Mouse (Mus musculus) midbrain, postnatal 0 days (tissue): ENCODE measurements around the gene Tmem40. TPM values are rescaled to one million over a fixed set of nuclear protein-coding genes. Genes with fewer than 3 reads are reported as not detected.

Experiments used
- ATAC-seq: fragments of 200-750 bp; cut with Nextera tagmentation; 2 replicates; pipeline ENCODE4 v1.8.0; 2017; ENCODE audit warnings: moderate number of reproducible peaks, mild to moderate bottlenecking, moderate TSS enrichment, moderate library complexity; ENCODE audit not compliant: low FRiP score
- DNase-seq: peaks from one replicate; pipeline ENCODE4 v3.0.0-alpha.2; 2015; ENCODE audit warnings: low spot score
- H3K27ac ChIP-seq: fragments of 300-500 bp; sonication (generic); 2 replicates; pipeline ENCODE4 v1.5.1; 2014; ENCODE audit warnings: low read depth, mild to moderate bottlenecking, low read length, mixed read lengths
- H3K27me3 ChIP-seq: fragments of 300-500 bp; sonication (generic); 2 replicates; pipeline ENCODE4 v1.6.1; 2014; ENCODE audit warnings: low read length, control low read depth, mixed read lengths; ENCODE audit not compliant: insufficient read depth
- H3K36me3 ChIP-seq: fragments of 300-500 bp; sonication (generic); 2 replicates; pipeline ENCODE4 v1.6.1; 2014; ENCODE audit warnings: low read length, control low read depth, mixed read lengths; ENCODE audit not compliant: insufficient read depth
- H3K4me1 ChIP-seq: fragments of 300-500 bp; sonication (generic); 2 replicates; pipeline ENCODE4 v1.6.1; 2014; ENCODE audit warnings: mild to moderate bottlenecking, control low read depth, antibody characterized with exemption, low read length, mixed read lengths; ENCODE audit not compliant: insufficient read depth
- H3K4me2 ChIP-seq: fragments of 300-500 bp; sonication (generic); 2 replicates; pipeline ENCODE4 v1.6.1; 2014; ENCODE audit warnings: low read depth, mild to moderate bottlenecking, low read length, mixed read lengths; ENCODE audit not compliant: poor library complexity, severe bottlenecking
- H3K4me3 ChIP-seq: fragments of 300-500 bp; sonication (generic); 2 replicates; pipeline ENCODE4 v1.5.1; 2014; ENCODE audit warnings: low read depth, mild to moderate bottlenecking, low read length, moderate library complexity
- H3K9ac ChIP-seq: fragments of 300-500 bp; sonication (generic); replicated peaks from 2 replicates; pipeline ENCODE4 v1.6.1; 2014; ENCODE audit warnings: mild to moderate bottlenecking, low read length, moderate library complexity, mixed read lengths; ENCODE audit not compliant: poor library complexity, severe bottlenecking
- H3K9me3 ChIP-seq: fragments of 300-500 bp; sonication (generic); 2 replicates; pipeline ENCODE4 v1.6.1; 2016; ENCODE audit warnings: low read length, control low read depth
- CTCF ChIP-seq: IDR thresholded peaks from 2 replicates; pipeline ENCODE4 v1.5.1; 2016; ENCODE audit warnings: antibody characterized with exemption, mild to moderate bottlenecking
- WGBS: fragments of 180-500 bp; shearing (Covaris S2); extraction: QIAGEN DNeasy Blood & Tissue Kit; methylation state at CpG from one replicate; pipeline ENCODE4 v1.1.7; 2014; 5-methylcytosine and 5-hydroxymethylcytosine counted together
- polyA plus RNA-seq: library from polyadenylated mRNA; unstranded; fragments of >200 nt; fragmentation: Nextera tagmentation; extraction: Ambion mirVana; gene quantifications from 2 replicates; pipeline ENCODE4 v1.2.1, GENCODE M21; 2015
- total RNA-seq: library from RNA; depleted of rRNA; stranded (reverse); fragments of >200 nt; gene quantifications from 2 replicates; pipeline ENCODE4 v1.2.3, GENCODE M21; 2014

Gene Tmem40
- total and polyA plus RNA-seq, 2 experiments from 2014 or later: 0.99 to 1.5 TPM

DNA sequence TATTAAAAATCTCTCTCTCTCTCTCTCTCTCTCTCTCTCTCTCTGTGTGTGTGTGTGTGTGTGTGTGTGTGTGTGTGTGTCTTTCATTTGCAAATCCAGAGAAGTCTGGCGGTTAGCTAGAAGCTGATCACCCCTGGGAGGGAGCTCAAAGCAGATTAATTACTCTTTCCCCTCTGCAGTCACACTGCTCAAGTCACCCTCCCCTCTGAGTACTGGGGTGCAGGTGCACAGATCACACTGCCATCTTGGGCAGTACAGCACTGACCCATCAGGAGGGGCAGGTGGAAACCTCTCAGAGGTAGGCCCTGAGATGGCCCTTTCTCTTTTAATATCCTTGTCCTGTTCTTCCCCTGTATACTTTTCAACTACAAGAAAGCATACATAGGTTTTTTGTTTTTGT is 15.9 kb downstream of the Tmem40 start:
- Histone ChIP-seq H3K27ac (no peak overlapping the region), H3K36me3 (no peaks in the 10 kb centered on the region), H3K4me2 (no peak overlapping the region), H3K4me1 (no peaks in the 10 kb centered on the region), H3K4me3 (no peak overlapping the region), H3K27me3 (no peaks in the 10 kb centered on the region), H3K9ac (no peak overlapping the region), H3K9me3 (no peaks in the 10 kb centered on the region)
- no peak for DNase-seq
- no peak for ATAC-seq
- WGBS: 25% methylated on average over 1 of the region's 1 CpGs
- no peak for TF ChIP-seq CTCF

DNA sequence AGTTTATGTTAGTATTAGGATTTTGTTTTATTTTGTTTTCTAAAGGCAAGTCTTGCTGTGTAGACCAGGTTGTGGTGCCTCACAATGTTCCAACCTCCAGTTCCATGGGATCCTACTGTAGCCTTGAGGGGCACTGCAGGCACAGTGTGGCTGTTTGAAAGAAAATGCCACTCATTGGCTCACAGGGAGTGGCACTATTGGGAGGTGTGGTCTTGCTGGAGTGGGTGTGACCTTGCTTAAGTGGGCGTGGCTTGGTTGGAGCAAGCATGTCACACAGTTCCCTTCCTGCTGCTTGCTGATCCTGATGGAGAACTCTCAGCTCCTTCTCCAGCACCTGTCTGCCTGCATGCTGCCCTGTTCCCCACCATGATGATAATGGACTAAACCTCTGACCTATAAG is 18.6 kb downstream of the Tmem40 start:
- 12% methylated on average over 1 of the region's 1 CpGs for WGBS
- H3K9ac ChIP-seq: no peak overlapping the region
- no peaks in the 10 kb centered on the region for H3K9me3 ChIP-seq
- H3K36me3 ChIP-seq: no peaks in the 10 kb centered on the region
- no peak overlapping the region for H3K4me2 ChIP-seq
- H3K4me3 ChIP-seq: no peak overlapping the region
- DNase-seq (no peak), ATAC-seq (no peak)
- H3K4me1 ChIP-seq: no peaks in the 10 kb centered on the region
- TF ChIP-seq CTCF: no peak
- no peak overlapping the region for H3K27ac ChIP-seq
- H3K27me3 ChIP-seq: no peaks in the 10 kb centered on the region

DNA sequence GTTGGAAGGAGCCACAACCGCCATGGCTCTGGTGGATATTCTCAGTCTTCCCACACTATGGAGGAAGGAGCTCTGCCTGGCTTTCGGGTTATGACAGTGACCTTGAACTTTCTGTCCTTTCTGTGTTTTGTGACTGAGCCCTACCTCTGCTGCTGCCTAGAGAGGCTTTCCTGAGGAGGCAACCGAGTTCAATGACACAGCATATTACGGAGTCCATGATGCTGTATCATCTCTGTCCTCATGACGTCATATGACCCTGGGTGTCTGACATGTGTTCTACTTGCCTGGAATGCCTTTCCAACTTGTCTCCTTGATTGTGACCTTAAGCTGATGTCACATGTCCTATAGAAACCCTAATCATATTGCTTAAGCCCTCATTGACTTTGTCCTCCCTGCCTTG is 23.2 kb downstream of the Tmem40 start:
- no peak for TF ChIP-seq CTCF
- DNase-seq (no peak), ATAC-seq (no peak)
- no peaks in the 10 kb centered on the region for H3K4me1 ChIP-seq
- H3K9ac ChIP-seq: no peak overlapping the region
- H3K9me3 ChIP-seq: no peaks in the 10 kb centered on the region
- H3K27ac ChIP-seq: no peak overlapping the region
- H3K36me3 ChIP-seq: no peaks in the 10 kb centered on the region
- H3K4me2 ChIP-seq: no peak overlapping the region
- H3K27me3 ChIP-seq: no peaks in the 10 kb centered on the region
- 95% methylated on average over 5 of the region's 5 CpGs for WGBS
- H3K4me3 ChIP-seq: no peak overlapping the region

GRCm38 (mm10) chr6:115734909-115735308 is 27.3 kb downstream of the Tmem40 start:
- H3K9me3 ChIP-seq: no peaks in the 10 kb centered on the region
- DNase-seq (no peak), ATAC-seq (no peak)
- 71% methylated on average over 4 of the region's 4 CpGs for WGBS
- no peak overlapping the region for H3K27ac ChIP-seq
- no peaks in the 10 kb centered on the region for H3K4me1 ChIP-seq
- peak; percentile 62 for TF ChIP-seq CTCF
- no peaks in the 10 kb centered on the region for H3K27me3 ChIP-seq
- H3K4me3 ChIP-seq: no peak overlapping the region
- no peaks in the 10 kb centered on the region for H3K36me3 ChIP-seq
- no peak overlapping the region for H3K9ac ChIP-seq
- no peak overlapping the region for H3K4me2 ChIP-seq

DNA sequence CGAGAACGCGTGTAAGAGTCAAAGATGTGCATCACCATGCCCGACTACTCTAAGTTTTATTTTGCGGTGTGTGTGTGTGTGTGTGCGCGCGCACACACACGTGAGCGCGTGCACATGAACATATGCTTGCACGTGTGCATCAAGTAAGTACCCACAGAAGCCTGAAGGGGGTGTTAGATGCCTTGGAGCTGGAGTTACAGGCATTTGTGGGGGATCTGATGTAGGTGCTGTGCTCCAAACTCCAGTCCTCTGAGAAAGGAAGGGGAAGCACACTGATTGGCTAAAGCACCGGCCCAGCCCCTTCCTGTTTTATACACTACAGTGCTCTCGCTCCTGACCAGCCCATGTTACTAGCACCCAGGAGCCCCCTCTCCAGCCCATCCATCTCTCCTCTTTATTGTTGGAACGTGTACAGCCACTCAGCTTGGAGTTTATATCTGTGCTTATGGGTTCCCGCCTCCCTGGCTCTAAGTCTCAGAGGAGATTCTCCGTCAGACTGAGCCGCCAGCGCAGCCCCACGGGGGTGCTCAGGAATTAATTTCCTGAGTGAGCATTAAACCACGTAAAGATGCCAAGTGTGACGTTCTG is 29.8 kb downstream of the Tmem40 start:
- H3K9ac ChIP-seq: no peak overlapping the region
- no peaks in the 10 kb centered on the region for H3K36me3 ChIP-seq
- H3K9me3 ChIP-seq: no peaks in the 10 kb centered on the region
- no peak overlapping the region for H3K27ac ChIP-seq
- TF ChIP-seq CTCF: no peak; the same call in 1 of the 2 replicates
- ATAC-seq (no peak), DNase-seq (no peak)
- H3K4me3 ChIP-seq: no peak overlapping the region
- H3K27me3 ChIP-seq: no peaks in the 10 kb centered on the region
- H3K4me2 ChIP-seq: no peak overlapping the region
- no peaks in the 10 kb centered on the region for H3K4me1 ChIP-seq
- 73% methylated on average over 22 of the region's 22 CpGs for WGBS

- 78% methylated on average over 20 of the region's 20 CpGs for WGBS
- no peaks in the 10 kb centered on the region for H3K4me1 ChIP-seq
- no peaks in the 10 kb centered on the region for H3K9me3 ChIP-seq
- H3K36me3 ChIP-seq: no peaks in the 10 kb centered on the region
- H3K4me2 ChIP-seq: no peak overlapping the region
- DNase-seq (no peak), ATAC-seq (no peak)
- no peaks in the 10 kb centered on the region for H3K27me3 ChIP-seq
- no peak overlapping the region for H3K27ac ChIP-seq
- no peak overlapping the region for H3K4me3 ChIP-seq
- TF ChIP-seq CTCF: no peak
- no peak overlapping the region for H3K9ac ChIP-seq
Measured at GRCm38 (mm10) chr6:115730560-115731342, 31.5 kb downstream of the Tmem40 start.
